Mouse (Mus musculus): Measurements from ENCODE around the gene Plekhd1. TPM values are rescaled to one million over a fixed set of nuclear protein-coding genes. Genes with fewer than 3 reads are reported as not detected.

The Plekhd1 gene
- total RNA-seq, 2 experiments from 2014 or later: not detected

DNA sequence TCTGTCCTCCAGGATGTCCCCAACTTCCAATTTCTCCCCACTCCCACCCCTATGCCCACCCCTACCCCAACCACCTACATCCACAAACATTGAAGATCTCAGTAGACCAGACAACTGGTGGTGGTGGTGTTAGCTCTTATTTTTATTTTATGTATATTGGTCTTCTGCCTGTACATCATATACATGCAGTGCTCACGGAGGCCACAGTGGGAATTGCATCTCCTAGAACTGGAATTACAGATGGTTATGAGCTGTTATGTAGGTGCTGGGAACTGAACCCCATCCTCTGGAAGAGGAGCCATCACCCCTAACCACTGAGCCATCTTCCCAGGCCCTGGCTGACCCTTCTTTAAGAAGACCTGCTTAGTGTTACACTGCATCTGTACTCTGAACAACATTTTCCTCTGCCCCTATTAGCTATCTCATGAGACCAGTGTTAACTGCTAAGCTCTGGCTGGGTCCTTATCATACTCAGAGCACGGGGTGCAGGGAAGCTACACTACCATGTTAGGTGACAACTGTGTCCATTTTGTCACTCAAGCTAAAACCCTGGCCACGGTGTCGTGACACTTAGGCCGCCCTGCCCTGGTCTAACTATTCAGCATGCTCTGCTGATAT, 6.2 kb downstream of the Plekhd1 start:
- DNase-seq (ENCODE audit: low spot score): no peak
- intact Hi-C loops (cut with DNase I): no loop called here

DNA sequence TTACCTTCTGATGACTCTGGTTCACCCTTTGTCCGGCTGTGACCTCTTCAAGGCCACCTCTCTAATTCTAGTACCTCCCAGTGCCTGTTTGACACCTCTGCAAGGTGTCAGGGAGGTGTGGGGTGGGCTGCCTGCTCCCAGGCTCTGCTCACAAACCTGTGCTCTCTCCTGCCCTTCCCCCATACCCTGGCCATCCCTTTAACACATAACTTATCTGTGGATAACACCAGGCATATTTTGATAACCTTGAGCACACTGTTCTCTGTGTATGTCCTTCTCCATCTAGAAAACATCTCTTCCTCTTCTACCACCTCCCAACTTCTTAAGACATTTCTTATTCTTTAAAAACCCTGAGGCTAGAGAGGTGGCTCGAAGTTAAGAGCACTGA, 6.7 kb downstream of the Plekhd1 start:
- DNase-seq (ENCODE audit: low spot score): no peak
- intact Hi-C loops (cut with DNase I): no loop called here

DNA sequence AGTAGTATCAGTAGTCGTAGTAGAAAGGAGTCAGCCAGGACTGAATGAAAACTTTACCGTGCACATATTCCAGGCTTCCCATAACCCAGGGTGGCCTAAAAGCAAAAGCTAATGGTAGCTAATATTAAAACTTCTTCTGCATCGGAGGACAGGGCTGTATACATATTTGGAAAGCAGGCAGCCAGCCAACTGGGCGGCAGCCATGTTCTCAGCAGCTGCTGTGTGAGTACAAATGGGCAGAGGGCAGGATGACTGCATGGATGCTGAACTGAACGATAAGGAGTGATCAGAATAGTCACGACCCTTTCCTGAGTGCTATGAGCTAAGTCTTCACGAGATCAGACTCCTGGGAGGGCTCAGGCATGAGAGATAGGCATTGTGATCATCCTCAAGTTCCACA, 8.9 kb downstream of the Plekhd1 start:
- DNase-seq (ENCODE audit: low spot score): no peak
- intact Hi-C loops (cut with DNase I): no loop called here

DNA sequence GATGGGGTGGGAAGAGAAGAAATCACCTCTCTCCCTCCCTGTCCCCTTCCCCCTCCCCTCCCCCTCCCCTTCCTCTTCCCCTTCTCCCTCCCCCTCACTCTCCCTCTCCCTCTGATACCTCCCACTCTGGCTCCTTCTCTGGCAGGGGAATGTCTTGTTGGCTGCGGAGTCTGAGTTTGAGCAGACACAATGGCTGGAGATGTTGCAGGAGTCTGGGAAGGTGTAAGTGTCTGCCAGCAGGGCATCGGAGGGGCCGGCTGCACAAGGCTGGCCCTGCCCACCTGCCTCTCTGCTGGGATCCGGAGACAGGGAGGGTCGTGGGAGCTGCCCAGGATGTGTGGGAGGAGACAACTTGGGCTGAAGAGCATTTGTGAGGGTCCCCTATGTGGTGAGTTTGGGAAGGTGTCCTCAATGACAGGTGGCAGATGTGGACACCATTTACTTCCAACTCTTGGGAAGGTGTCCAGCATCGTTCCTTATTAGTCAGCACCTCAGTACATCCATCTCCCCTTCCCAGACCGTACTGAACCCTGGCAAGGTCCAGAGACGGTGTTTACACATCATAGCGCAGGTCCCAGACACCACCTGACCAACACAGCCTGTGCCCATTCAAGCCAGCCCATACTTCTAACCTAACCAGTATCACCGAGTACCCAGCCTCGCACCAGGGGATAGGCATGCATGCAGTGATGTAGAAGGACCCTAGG, 14.0 kb downstream of the Plekhd1 start:
- no peak for DNase-seq (ENCODE audit: low spot score)
- intact Hi-C loops (cut with DNase I): no loop called here

GRCm38 (mm10) chr12:80706915-80707604, 14.7 kb downstream of the Plekhd1 start:
- intact Hi-C loops (cut with DNase I): no loop called here
- no peak for DNase-seq (ENCODE audit: low spot score)

- intact Hi-C loops (cut with DNase I): loop anchor here (10.0 kb wide), 1 partner anchor 1009 kb away; no protein-coding TSS in a partner anchor
- DNase-seq (ENCODE audit: low spot score): no peak
These were observed 23.5 kb downstream of the Plekhd1 start for GRCm38 (mm10) chr12:80715915-80716314.

GRCm38 (mm10) chr12:80719141-80719540, 26.8 kb downstream of the Plekhd1 start:
- DNase-seq (ENCODE audit: low spot score): no peak
- intact Hi-C loops (cut with DNase I): loop anchor here (10.0 kb wide), 1 partner anchor 1006 kb away; no protein-coding TSS in a partner anchor

- no peak for DNase-seq (ENCODE audit: low spot score)
- intact Hi-C loops (cut with DNase I): no loop called here
These were observed 28.1 kb downstream of the Plekhd1 start for GRCm38 (mm10) chr12:80720507-80720906.

DNA sequence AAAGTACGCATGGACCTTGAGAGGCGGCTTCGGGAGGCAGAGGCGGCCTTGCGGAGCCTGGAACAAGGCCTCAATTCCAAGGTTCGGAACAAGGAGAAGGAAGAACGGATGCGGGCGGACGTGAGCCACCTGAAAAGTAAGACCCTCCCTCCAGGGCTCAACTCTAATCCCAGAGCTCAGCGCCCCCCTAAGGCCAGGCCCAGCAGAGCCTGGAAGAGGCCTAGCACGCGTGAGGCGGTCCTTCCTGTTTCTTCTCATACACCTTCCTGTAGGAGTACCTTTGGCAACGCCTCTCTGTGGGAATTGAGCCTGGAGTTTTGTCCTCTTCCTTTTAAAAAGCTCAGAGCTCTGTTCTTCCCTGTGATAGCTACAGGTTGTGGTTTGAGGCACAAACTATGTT, 29.1 kb downstream of the Plekhd1 start:
- intact Hi-C loops (cut with DNase I): no loop called here
- DNase-seq (ENCODE audit: low spot score): no peak

DNA sequence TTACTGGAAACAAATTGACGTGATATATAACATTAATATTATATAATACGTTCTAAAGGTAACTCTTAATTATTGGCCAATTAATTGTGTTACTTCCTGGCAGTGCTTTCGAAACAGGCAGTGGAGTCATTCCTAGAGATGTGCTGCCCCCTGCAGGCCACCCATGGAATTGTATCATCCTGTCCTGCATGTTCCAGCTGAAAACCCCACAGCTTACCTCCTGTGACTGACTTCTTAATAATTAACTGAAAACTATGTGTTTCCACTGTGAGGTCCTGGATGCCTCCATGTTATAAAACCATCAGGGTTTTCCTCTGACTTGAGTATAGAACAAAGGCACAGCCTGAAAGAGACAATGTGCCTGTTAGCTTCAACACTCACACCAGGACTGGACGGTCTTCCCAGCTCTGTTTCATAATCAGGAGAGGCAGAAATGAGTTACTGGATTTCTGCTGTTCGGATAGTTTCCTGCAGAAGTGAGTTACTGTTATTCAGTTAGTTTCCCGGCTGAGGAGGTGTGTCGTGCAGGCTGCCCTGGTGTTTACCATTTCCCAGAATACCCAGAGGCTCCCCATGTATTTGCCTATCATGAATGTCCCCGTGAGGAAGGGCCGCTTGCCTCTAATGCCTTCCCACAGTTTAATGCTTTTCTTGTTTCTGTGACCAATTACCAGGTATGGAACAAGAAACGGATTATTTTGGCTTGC, 32.6 kb downstream of the Plekhd1 start:
- peak; percentile 19 for DNase-seq (ENCODE audit: low spot score)
- intact Hi-C loops (cut with DNase I): loop anchor here (2.0 kb wide), 2 partner anchors 46 to 570 kb away; no protein-coding TSS in a partner anchor

DNA sequence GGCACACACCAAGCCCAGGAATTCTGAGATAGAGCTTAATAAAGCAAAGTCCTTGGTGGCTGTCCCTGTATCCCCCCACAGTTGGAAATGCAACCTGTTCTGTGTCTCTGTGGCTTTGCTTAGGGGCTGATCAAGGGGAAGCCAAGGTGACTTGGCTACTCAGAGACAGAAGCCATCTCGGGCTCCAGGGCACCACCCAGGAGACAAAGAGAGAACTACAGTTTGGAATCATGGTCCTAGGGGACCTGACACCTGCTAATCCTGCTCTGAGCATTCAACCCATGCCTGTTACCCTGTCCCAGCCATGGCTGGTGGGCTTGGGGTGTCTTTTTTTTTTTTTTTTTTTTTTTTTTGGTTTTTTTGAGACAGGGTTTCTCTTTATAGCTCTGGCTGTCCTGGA, 35.8 kb downstream of the Plekhd1 start:
- no peak for DNase-seq (ENCODE audit: low spot score)
- intact Hi-C loops (cut with DNase I): loop anchor here (2.0 kb wide), 1 partner anchor 33 kb away; the partner anchor contains the start of gene Ccdc177

GRCm38 (mm10) chr12:80728814-80729213, 36.4 kb downstream of the Plekhd1 start:
- DNase-seq (ENCODE audit: low spot score): no peak

GRCm38 (mm10) chr12:80729758-80730530, 37.6 kb downstream of the Plekhd1 start:
- intact Hi-C loops (cut with DNase I): loop anchor here (2.0 kb wide), 1 partner anchor 31 kb away; the partner anchor contains the start of gene Ccdc177
- DNase-seq (ENCODE audit: low spot score): no peak

More at GRCm38 (mm10) chr12:80728814-80729213, 36.4 kb downstream of the Plekhd1 start:
- intact Hi-C loops (cut with DNase I): loop anchor here (2.0 kb wide), 1 partner anchor 32 kb away; the partner anchor contains the start of gene Ccdc177

- intact Hi-C loops (cut with DNase I): no loop called here
- no peak for DNase-seq (ENCODE audit: low spot score)
These were observed 38.2 kb downstream of the Plekhd1 start for GRCm38 (mm10) chr12:80730567-80730966.

DNA sequence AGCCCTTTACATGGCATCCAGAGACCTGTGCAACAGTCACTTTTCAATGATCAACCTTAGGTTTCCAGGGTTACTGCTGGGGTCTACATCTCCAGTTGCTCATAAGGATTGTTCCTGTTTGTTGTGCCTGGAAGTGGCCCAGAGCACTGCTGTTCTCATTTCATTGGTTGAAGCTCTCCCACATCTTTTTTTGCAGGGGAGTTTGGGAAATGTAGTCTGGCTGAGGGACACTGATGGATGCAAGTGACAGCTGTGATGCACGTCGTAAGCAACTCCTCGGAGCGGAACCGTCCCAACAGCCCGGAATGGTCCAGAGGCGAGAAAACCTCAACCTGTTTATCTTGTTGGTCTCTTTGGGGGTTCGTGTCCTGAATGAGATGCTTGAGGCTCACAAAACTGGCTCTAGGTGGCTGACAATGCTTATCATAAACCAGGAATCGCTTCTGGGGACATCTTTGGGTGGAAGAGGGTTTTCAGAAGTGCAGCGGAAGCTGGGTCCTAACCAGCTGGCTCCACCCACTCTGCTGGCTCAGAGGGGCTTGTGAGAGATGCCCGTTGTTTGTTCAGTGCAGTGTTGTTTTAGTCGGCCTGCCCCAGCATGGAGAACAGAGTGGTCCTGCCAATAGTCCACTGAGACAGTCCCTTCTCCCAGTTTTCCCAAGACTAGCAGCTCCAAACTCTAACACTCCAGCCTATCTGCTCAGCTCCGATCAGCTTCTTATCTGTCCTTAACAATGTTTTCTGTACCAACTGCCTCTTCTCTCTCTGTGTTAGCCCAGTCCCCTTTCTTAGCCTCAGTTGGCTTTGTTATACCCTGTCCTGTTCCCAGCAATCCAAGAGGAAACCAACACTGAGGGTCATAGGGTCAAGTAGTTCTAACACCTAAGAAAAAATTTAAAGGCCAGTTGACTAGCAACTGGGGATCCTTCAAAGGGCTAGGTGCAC, 42.4 kb downstream of the Plekhd1 start:
- DNase-seq (ENCODE audit: low spot score): no peak
- intact Hi-C loops (cut with DNase I): no loop called here

- intact Hi-C loops (cut with DNase I): no loop called here
- DNase-seq (ENCODE audit: low spot score): no peak
These were observed 44.3 kb downstream of the Plekhd1 start for GRCm38 (mm10) chr12:80736464-80737282.

GRCm38 (mm10) chr12:80737283-80737600, 44.9 kb downstream of the Plekhd1 start:
- intact Hi-C loops (cut with DNase I): no loop called here
- no peak for DNase-seq (ENCODE audit: low spot score)

DNA sequence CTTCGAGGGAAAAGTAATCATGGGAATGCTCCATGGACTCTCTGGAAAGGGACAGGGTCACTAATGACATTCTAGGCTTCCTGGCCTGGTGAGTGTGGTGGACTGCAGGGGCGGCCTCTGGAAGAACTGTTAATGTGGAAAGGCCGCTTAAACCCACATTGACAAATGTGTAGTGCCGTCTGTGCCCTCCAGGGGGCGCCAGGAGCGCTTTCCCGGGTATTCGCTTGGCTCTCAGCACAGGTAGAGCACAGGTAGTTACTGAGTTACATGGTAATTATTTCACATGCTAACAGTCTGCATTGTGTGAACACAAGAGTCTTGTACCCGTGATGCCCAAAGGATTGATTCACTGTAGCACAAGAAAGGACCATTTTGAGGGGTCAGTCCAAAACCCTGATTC, 47.1 kb downstream of the Plekhd1 start:
- intact Hi-C loops (cut with DNase I): no loop called here
- DNase-seq (ENCODE audit: low spot score): no peak

Measured in heart, postnatal 25 days (tissue).